Mouse (Mus musculus): ENCODE data around the gene Tmem37. TPM values are rescaled to one million over a fixed set of nuclear protein-coding genes. Genes with fewer than 3 reads are reported as not detected.

Gene Tmem37
- polyA plus RNA-seq (2015; fragmentation: Nextera tagmentation; extraction: Ambion mirVana) = 51.3 and 53.6 TPM in 2 replicates

GRCm38 (mm10) chr1:120073519-120074306 lies at the start of gene Tmem37:
Gene Tmem37 (minus strand): TSS chr1:120074074.
- peak within 1 kb of the TSS; percentile 45 for H3K4me3 ChIP-seq (replicated peaks)
- 2% methylated on average over 40 of the region's 40 CpGs for WGBS
- H3K27me3 ChIP-seq = no peaks in the 10 kb centered on the region
- H3K9me3 ChIP-seq (replicated peaks) = no peaks in the 10 kb centered on the region
- peaks cover 34% of the 10 kb centered on the region for H3K4me1 ChIP-seq
- ATAC-seq (replicated peaks; ENCODE audit: low FRiP score) = peak; percentile 89
- H3K4me2 ChIP-seq = peak within 1 kb of the TSS; percentile 85
- H3K36me3 ChIP-seq = no peaks in the 10 kb centered on the region
- peak within 1 kb of the TSS; percentile 85 for H3K27ac ChIP-seq
- peak within 1 kb of the TSS; percentile 39 for H3K9ac ChIP-seq

- H3K4me1 ChIP-seq = peaks cover 37% of the 10 kb centered on the region
- H3K36me3 ChIP-seq = peaks cover 3% of the 10 kb centered on the region; the same call in 1 of the 2 replicates
- H3K27me3 ChIP-seq = no peaks in the 10 kb centered on the region
- no peak overlapping the region for H3K9ac ChIP-seq
- WGBS = 96% methylated on average over 8 of the region's 8 CpGs
- no peak overlapping the region for H3K4me3 ChIP-seq (replicated peaks)
- H3K4me2 ChIP-seq = no peak overlapping the region
- no peaks in the 10 kb centered on the region for H3K9me3 ChIP-seq (replicated peaks)
- no peak for ATAC-seq (replicated peaks; ENCODE audit: low FRiP score)
- H3K27ac ChIP-seq = no peak overlapping the region
Observed at GRCm38 (mm10) chr1:120122634-120123383, 48.9 kb upstream of the Tmem37 start.

GRCm38 (mm10) chr1:120121930-120122530 lies 48.2 kb upstream of the Tmem37 start:
- peak overlapping the region; percentile 52 for H3K4me3 ChIP-seq (replicated peaks)
- H3K4me2 ChIP-seq = peak overlapping the region; percentile 82
- peaks cover 45% of the 10 kb centered on the region for H3K4me1 ChIP-seq
- H3K9me3 ChIP-seq (replicated peaks) = no peaks in the 10 kb centered on the region
- H3K9ac ChIP-seq = peak overlapping the region; percentile 59
- 87% methylated on average over 9 of the region's 9 CpGs for WGBS
- peaks cover 11% of the 10 kb centered on the region for H3K36me3 ChIP-seq
- ATAC-seq (replicated peaks; ENCODE audit: low FRiP score) = no peak
- no peaks in the 10 kb centered on the region for H3K27me3 ChIP-seq
- peak overlapping the region; percentile 98 for H3K27ac ChIP-seq

- H3K27ac ChIP-seq = peak within 1 kb of the TSS; percentile 98
- ATAC-seq (replicated peaks; ENCODE audit: low FRiP score) = peak; percentile 94
- H3K36me3 ChIP-seq = peaks cover 18% of the 10 kb centered on the region
- H3K4me3 ChIP-seq (replicated peaks) = peak within 1 kb of the TSS; percentile 52
- H3K4me1 ChIP-seq = peaks cover 46% of the 10 kb centered on the region
- H3K9me3 ChIP-seq (replicated peaks) = no peaks in the 10 kb centered on the region
- H3K27me3 ChIP-seq = no peaks in the 10 kb centered on the region
- peak within 1 kb of the TSS; percentile 59 for H3K9ac ChIP-seq
- H3K4me2 ChIP-seq = peak within 1 kb of the TSS; percentile 82
- 1% methylated on average over 52 of the region's 52 CpGs for WGBS
Observed at GRCm38 (mm10) chr1:120120969-120121811, 47.3 kb upstream of the Tmem37 start, which contains the start of the genes Dbi and 3110009E18Rik. Gene Dbi (minus strand): TSS chr1:120121078. Gene 3110009E18Rik (plus strand): TSS chr1:120121187.

- Histone ChIP-seq H3K9ac (peak overlapping the region; percentile 50), H3K27me3 (no peaks in the 10 kb centered on the region), H3K9me3 (replicated peaks) (no peaks in the 10 kb centered on the region), H3K36me3 (peaks cover 26% of the 10 kb centered on the region), H3K4me1 (peaks cover 40% of the 10 kb centered on the region), H3K4me2 (peak overlapping the region; percentile 82), H3K4me3 (replicated peaks) (peak overlapping the region; percentile 52), H3K27ac (peak overlapping the region; percentile 98)
- ATAC-seq (replicated peaks; ENCODE audit: low FRiP score) = peak; percentile 63
- 4% methylated on average over 24 of the region's 24 CpGs for WGBS
Observed at GRCm38 (mm10) chr1:120120141-120120968, 46.5 kb upstream of the Tmem37 start.

GRCm38 (mm10) chr1:120119389-120119788 lies 45.5 kb upstream of the Tmem37 start:
- no peaks in the 10 kb centered on the region for H3K9me3 ChIP-seq (replicated peaks)
- H3K27me3 ChIP-seq = no peaks in the 10 kb centered on the region
- H3K27ac ChIP-seq = 0 out of 2 replicates have a peak overlapping the region, but pooled peaks have one; percentile 98
- no peak for ATAC-seq (replicated peaks; ENCODE audit: low FRiP score)
- peak overlapping the region; percentile 82 for H3K4me2 ChIP-seq
- H3K4me3 ChIP-seq (replicated peaks) = peak overlapping the region; percentile 52
- H3K9ac ChIP-seq = peak overlapping the region; percentile 50; the same call in 1 of the 2 replicates
- peaks cover 36% of the 10 kb centered on the region for H3K4me1 ChIP-seq
- peaks cover 36% of the 10 kb centered on the region for H3K36me3 ChIP-seq
- WGBS = 69% methylated on average over 4 of the region's 4 CpGs

- Histone ChIP-seq H3K9me3 (replicated peaks) (no peaks in the 10 kb centered on the region), H3K27ac (no peak overlapping the region), H3K27me3 (no peaks in the 10 kb centered on the region), H3K36me3 (peaks cover 41% of the 10 kb centered on the region), H3K9ac (no peak overlapping the region), H3K4me2 (0 out of 2 replicates have a peak overlapping the region, but pooled peaks have one; percentile 82), H3K4me3 (replicated peaks) (no peak overlapping the region), H3K4me1 (peaks cover 36% of the 10 kb centered on the region)
- ATAC-seq (replicated peaks; ENCODE audit: low FRiP score) = no peak
- 91% methylated on average over 2 of the region's 2 CpGs for WGBS
Observed at GRCm38 (mm10) chr1:120118854-120119253, 45.0 kb upstream of the Tmem37 start.

- 84% methylated on average over 11 of the region's 11 CpGs for WGBS
- H3K4me1 ChIP-seq = peaks cover 32% of the 10 kb centered on the region
- H3K9me3 ChIP-seq (replicated peaks) = no peaks in the 10 kb centered on the region
- H3K27ac ChIP-seq = no peak overlapping the region
- H3K9ac ChIP-seq = no peak overlapping the region
- H3K27me3 ChIP-seq = no peaks in the 10 kb centered on the region
- H3K4me3 ChIP-seq (replicated peaks) = no peak overlapping the region
- no peak overlapping the region for H3K4me2 ChIP-seq
- no peak for ATAC-seq (replicated peaks; ENCODE audit: low FRiP score)
- peaks cover 61% of the 10 kb centered on the region for H3K36me3 ChIP-seq
Observed at GRCm38 (mm10) chr1:120116106-120116505, 42.2 kb upstream of the Tmem37 start.

- Histone ChIP-seq H3K27me3 (no peaks in the 10 kb centered on the region), H3K27ac (no peak overlapping the region), H3K36me3 (peaks cover 61% of the 10 kb centered on the region), H3K9me3 (replicated peaks) (no peaks in the 10 kb centered on the region), H3K9ac (no peak overlapping the region), H3K4me1 (peaks cover 32% of the 10 kb centered on the region), H3K4me2 (no peak overlapping the region), H3K4me3 (replicated peaks) (no peak overlapping the region)
- 92% methylated on average over 9 of the region's 9 CpGs for WGBS
- no peak for ATAC-seq (replicated peaks; ENCODE audit: low FRiP score)
Observed at GRCm38 (mm10) chr1:120115671-120116081, 41.8 kb upstream of the Tmem37 start.

- Histone ChIP-seq H3K9ac (no peak overlapping the region), H3K4me3 (replicated peaks) (no peak overlapping the region), H3K9me3 (replicated peaks) (no peaks in the 10 kb centered on the region), H3K36me3 (peaks cover 55% of the 10 kb centered on the region), H3K27me3 (no peaks in the 10 kb centered on the region), H3K4me2 (no peak overlapping the region), H3K4me1 (peaks cover 5% of the 10 kb centered on the region), H3K27ac (no peak overlapping the region)
- WGBS = 86% methylated on average over 12 of the region's 12 CpGs
- no peak for ATAC-seq (replicated peaks; ENCODE audit: low FRiP score)
Observed at GRCm38 (mm10) chr1:120112251-120113187, 38.6 kb upstream of the Tmem37 start.
